Mouse (Mus musculus) intestine, postnatal 0 days (tissue): ENCODE results near the gene Ncoa1. TPM values are rescaled to one million over a fixed set of nuclear protein-coding genes. Genes with fewer than 3 reads are reported as not detected.
"Not testable (repeated sequence)": the region's sequence is repeated elsewhere in the genome, so short reads cannot be mapped to it uniquely, and the experiment has no call there.

Experiments used
- ATAC-seq: fragments of 200-750 bp; cut with Nextera tagmentation; 2 replicates; pipeline ENCODE4 v1.8.0; 2017; ENCODE audit warnings: mild to moderate bottlenecking, moderate TSS enrichment, moderate library complexity
- H3K27ac ChIP-seq: fragments of 300-500 bp; sonication (generic); 2 replicates; pipeline ENCODE4 v1.5.1; 2014; ENCODE audit warnings: mild to moderate bottlenecking, low read depth, low read length, moderate library complexity
- H3K27me3 ChIP-seq: fragments of 300-500 bp; sonication (generic); replicated peaks from 2 replicates; pipeline ENCODE4 v1.6.1; 2014; ENCODE audit warnings: low read length, mixed read lengths; ENCODE audit not compliant: control insufficient read depth, insufficient read depth
- H3K36me3 ChIP-seq: fragments of 300-500 bp; sonication (generic); 2 replicates; pipeline ENCODE4 v1.6.1; 2014; ENCODE audit warnings: mild to moderate bottlenecking, moderate library complexity; ENCODE audit not compliant: control insufficient read depth, insufficient read depth
- H3K4me1 ChIP-seq: fragments of 300-500 bp; sonication (generic); replicated peaks from 2 replicates; pipeline ENCODE4 v1.6.1; 2014; ENCODE audit warnings: antibody characterized with exemption, low read length, mixed read lengths; ENCODE audit not compliant: control insufficient read depth, insufficient read depth
- H3K4me2 ChIP-seq: fragments of 300-500 bp; sonication (generic); replicated peaks from 2 replicates; pipeline ENCODE4 v1.6.1; 2014; ENCODE audit warnings: low read depth, mild to moderate bottlenecking, moderate library complexity
- H3K4me3 ChIP-seq: fragments of 300-500 bp; sonication (generic); 2 replicates; pipeline ENCODE4 v1.5.1; 2014; ENCODE audit warnings: low read depth, low read length
- H3K9ac ChIP-seq: fragments of 300-500 bp; sonication (generic); 2 replicates; pipeline ENCODE4 v1.6.1; 2014; ENCODE audit warnings: mild to moderate bottlenecking, low read depth, low read length
- H3K9me3 ChIP-seq: fragments of 300-500 bp; sonication (generic); 2 replicates; pipeline ENCODE4 v1.6.1; 2016; ENCODE audit warnings: mixed run types; ENCODE audit not compliant: control insufficient read depth
- CTCF ChIP-seq: sonication (generic); IDR thresholded peaks from 2 replicates; pipeline ENCODE4 v1.5.1; 2016; ENCODE audit warnings: low read depth, mild to moderate bottlenecking, control low read depth, antibody characterized with exemption, moderate library complexity
- WGBS: fragments of 180-500 bp; shearing (Covaris S2); extraction: QIAGEN DNeasy Blood & Tissue Kit; methylation state at CpG from one replicate; pipeline ENCODE4 v1.1.7; 2014; 5-methylcytosine and 5-hydroxymethylcytosine counted together
- polyA plus RNA-seq: library from polyadenylated mRNA; unstranded; fragments of >200 nt; fragmentation: Nextera tagmentation; extraction: Ambion mirVana; gene quantifications from 2 replicates; pipeline ENCODE4 v1.2.1, GENCODE M21; 2015

Ncoa1 gene
- polyA plus RNA-seq, 1 experiment from 2014 or later = 6.6 TPM

DNA sequence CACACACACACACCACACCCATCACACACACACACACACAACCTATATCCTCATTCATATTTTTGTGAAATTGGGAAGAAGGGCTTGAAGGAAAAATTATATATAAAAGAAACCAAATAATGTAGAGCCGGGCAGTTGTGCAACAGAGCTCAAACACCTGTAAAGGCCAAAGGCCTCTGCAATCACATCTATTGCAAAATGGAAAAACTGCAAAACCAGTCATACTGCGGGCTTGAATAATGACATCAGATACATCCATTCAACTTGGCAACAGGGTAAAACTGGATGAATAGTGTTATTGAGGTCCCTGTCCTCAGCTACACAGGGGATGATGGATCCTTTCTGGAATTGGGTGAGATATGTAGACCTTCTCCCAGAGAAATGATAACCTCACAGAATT, 13.3 kb downstream of the Ncoa1 start:
- Histone ChIP-seq H3K9ac (no peak overlapping the region), H3K9me3 (no peaks in the 10 kb centered on the region), H3K4me3 (no peak overlapping the region), H3K4me1 (no peaks in the 10 kb centered on the region), H3K36me3 (no peaks in the 10 kb centered on the region), H3K4me2 (no peak overlapping the region), H3K27me3 (no peaks in the 10 kb centered on the region), H3K27ac (no peak overlapping the region)
- TF ChIP-seq CTCF = no peak
- peak; percentile 77 for ATAC-seq
- WGBS = 43% methylated on average over 2 of the region's 2 CpGs

DNA sequence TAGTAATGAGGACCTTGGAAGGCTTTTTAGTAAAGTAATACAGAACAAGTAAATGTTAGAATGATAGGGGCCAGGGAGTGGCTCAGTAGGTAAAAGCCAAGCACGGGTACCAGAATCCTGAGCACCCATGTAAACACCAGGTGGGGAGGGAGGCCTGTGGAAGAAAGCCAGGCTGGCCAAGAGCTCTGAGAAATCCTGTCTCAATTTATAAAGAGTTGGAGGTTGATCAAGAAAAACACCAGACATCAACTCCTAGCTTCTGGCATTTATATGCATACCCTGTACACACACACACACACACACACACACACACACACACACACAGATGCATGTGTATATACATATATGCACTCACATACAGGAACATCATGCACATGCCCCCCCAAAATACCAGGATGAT, 14.6 kb downstream of the Ncoa1 start:
- Histone ChIP-seq H3K36me3 (no peaks in the 10 kb centered on the region), H3K27ac (no peak overlapping the region), H3K4me3 (no peak overlapping the region), H3K9me3 (no peaks in the 10 kb centered on the region), H3K9ac (no peak overlapping the region), H3K27me3 (no peaks in the 10 kb centered on the region), H3K4me2 (no peak overlapping the region), H3K4me1 (no peaks in the 10 kb centered on the region)
- no peak for TF ChIP-seq CTCF
- 50% methylated on average over 1 of the region's 1 CpGs for WGBS
- ATAC-seq = no peak

DNA sequence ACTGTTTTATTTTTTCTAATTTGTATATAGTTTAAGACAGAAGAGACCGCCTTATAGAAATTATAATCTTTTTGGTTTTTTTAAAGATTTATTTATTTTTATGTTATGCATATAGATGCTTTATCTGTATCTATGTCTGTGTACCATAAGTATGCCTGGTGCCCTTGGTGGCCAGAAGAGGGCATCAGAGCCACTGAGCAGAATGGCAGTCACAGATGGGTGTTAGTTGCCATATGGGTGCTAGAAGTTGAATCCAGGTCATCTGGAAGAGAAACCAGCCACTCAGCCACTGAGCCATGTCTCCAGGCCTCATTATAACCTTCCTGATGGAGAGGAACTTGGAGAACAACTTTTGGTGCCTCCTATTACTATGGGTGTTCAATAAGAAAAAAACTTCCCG, 16.0 kb downstream of the Ncoa1 start:
- H3K4me3 ChIP-seq = no peak overlapping the region
- no peaks in the 10 kb centered on the region for H3K27me3 ChIP-seq
- no peak overlapping the region for H3K9ac ChIP-seq
- H3K9me3 ChIP-seq = no peaks in the 10 kb centered on the region
- H3K4me1 ChIP-seq = 0 out of 2 replicates have a peak, but pooled peaks cover 2% of the 10 kb centered on the region
- ATAC-seq = no peak
- H3K27ac ChIP-seq = no peak overlapping the region
- H3K36me3 ChIP-seq = no peaks in the 10 kb centered on the region
- 93% methylated on average over 2 of the region's 2 CpGs for WGBS
- peak; percentile 62 for TF ChIP-seq CTCF
- no peak overlapping the region for H3K4me2 ChIP-seq

DNA sequence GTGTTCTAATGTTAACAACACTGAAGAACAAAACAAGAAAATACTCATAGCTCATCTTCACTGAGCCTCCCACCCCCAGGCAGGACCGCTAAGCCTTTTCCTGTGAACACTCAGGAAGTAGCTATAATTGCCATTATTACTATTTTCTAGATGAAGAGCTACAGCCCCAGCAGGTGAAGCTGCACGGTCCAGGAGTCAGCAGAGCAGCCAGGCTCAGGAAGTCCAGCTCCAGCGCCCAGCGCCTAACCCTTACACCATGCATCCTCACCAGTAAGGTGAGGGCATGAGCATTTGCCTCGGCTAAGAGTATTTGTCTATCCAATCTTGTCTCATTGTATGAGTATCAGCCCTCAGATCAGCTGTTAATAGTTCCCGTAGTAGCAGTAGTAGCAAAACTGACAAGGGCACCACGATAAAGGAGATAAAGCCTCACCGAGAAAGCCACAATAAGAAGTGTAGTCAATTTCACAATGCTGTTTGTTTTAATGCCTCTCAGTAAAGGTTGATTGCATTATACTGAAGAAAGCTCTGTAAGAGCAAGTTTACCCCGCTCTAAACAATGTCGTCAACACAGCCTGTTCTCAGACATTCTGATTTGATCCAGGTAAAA, 21.9 kb downstream of the Ncoa1 start:
- no peaks in the 10 kb centered on the region for H3K36me3 ChIP-seq
- H3K9ac ChIP-seq = no peak overlapping the region
- no peaks in the 10 kb centered on the region for H3K27me3 ChIP-seq
- H3K4me3 ChIP-seq = no peak overlapping the region
- TF ChIP-seq CTCF = no peak
- H3K9me3 ChIP-seq = no peaks in the 10 kb centered on the region
- H3K27ac ChIP-seq = peak overlapping the region; percentile 21; the same call in 1 of the 2 replicates
- 0 out of 2 replicates have a peak, but pooled peaks have one; percentile 13 for ATAC-seq
- H3K4me1 ChIP-seq = 0 out of 2 replicates have a peak, but pooled peaks cover 8% of the 10 kb centered on the region
- 53% methylated on average over 10 of the region's 10 CpGs for WGBS
- H3K4me2 ChIP-seq = peak overlapping the region; percentile 40

DNA sequence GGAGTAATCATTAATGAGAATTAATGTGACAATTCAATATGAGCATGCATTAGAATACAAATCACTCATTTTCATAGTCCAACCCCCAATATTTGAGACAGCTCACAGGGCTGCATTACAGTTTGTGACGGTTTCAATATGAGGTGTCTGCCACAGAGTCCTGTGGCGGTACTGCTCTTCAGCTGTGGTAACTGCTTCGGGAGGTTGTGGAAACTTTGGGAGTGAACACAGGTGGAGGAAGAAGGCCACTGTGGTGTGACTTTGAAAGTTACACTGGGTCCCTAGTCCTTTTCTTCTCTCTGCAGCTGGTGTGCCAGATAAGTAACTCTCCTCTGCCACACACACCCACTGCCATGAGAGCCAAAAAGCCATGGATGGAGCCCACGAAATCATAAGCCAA, 22.7 kb downstream of the Ncoa1 start:
- no peaks in the 10 kb centered on the region for H3K9me3 ChIP-seq
- H3K27me3 ChIP-seq = no peaks in the 10 kb centered on the region
- H3K4me1 ChIP-seq = 0 out of 2 replicates have a peak, but pooled peaks cover 8% of the 10 kb centered on the region
- no peak overlapping the region for H3K27ac ChIP-seq
- H3K9ac ChIP-seq = no peak overlapping the region
- H3K4me3 ChIP-seq = no peak overlapping the region
- TF ChIP-seq CTCF = no peak
- WGBS = 89% methylated on average over 4 of the region's 4 CpGs
- ATAC-seq = no peak
- no peak overlapping the region for H3K4me2 ChIP-seq
- H3K36me3 ChIP-seq = no peaks in the 10 kb centered on the region

DNA sequence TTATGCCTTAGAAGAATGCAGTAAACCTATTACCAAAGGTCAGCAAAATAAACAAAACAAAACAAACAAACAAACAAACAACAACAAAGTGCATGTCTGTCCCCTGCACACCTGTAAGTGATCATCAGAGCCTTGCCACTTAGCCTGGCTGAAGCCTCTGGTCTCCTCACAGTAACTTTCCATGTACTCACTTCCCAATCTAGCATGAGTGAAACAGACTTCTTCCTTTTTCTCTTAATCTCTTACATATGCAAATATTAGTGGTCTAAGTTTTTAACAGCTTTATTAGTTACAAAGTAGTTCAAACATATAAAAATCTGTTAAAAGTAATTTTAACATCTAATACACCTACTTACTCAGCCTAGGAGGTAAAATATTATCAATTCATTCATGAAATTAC, 24.7 kb downstream of the Ncoa1 start:
- no peak overlapping the region for H3K27ac ChIP-seq
- H3K9me3 ChIP-seq = no peaks in the 10 kb centered on the region
- H3K9ac ChIP-seq = no peak overlapping the region
- 0 out of 2 replicates have a peak, but pooled peaks cover 8% of the 10 kb centered on the region for H3K4me1 ChIP-seq
- H3K4me3 ChIP-seq = no peak overlapping the region
- no peak overlapping the region for H3K4me2 ChIP-seq
- TF ChIP-seq CTCF = no peak
- H3K36me3 ChIP-seq = no peaks in the 10 kb centered on the region
- H3K27me3 ChIP-seq = no peaks in the 10 kb centered on the region
- ATAC-seq = no peak

DNA sequence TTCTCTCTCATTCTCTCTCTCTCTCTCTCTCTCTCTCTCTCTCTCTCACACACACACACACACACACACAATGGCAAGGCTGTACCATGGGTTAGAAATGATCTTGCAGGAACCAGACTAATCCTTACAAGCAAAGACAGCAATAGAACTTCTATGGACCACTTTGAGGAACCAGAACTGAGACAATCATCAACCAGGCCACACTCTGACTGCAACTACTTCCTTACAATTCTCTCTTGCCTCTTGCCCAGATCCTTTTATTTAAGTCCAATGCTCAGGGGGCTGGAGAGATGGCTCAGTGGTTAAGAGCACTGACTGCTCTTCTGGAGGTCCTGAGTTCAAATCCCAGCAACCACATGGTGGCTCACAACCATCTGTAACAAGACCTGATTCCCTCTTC, 26.5 kb downstream of the Ncoa1 start:
- not testable (repeated sequence) for H3K36me3 ChIP-seq, H3K9me3 ChIP-seq, H3K4me2 ChIP-seq, H3K4me3 ChIP-seq, H3K27ac ChIP-seq, ATAC-seq, H3K4me1 ChIP-seq, H3K9ac ChIP-seq, H3K27me3 ChIP-seq
